Mouse (Mus musculus): ENCODE measurements at regions not wholly inside any gene's neighbourhood (a gene's known extent, or its start where the extent isn't known, plus 50 kb on each side); places are given as distances from the start of the nearest gene placed in this dataset.

DNA sequence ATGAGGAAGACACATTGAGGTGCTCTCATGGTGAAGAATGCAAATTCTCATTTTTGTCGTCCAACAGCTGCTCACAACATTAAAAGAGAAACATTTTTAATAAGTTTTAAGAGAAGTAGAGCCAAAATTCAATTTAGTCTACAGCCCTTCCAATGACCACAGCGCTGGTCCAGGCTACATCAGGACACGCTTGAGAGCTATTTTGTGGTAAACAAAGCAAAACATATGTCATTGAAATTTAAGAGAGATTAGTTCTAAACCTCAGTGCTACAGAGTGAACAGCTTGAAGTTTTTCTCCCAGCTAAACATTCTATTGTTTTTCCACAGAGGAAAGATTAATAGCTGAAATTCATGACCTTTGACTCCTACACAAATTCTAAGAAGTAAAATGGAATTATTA lies 1820.8 kb upstream of the Acvr2a start:
- DNase-seq, result no peak

DNA sequence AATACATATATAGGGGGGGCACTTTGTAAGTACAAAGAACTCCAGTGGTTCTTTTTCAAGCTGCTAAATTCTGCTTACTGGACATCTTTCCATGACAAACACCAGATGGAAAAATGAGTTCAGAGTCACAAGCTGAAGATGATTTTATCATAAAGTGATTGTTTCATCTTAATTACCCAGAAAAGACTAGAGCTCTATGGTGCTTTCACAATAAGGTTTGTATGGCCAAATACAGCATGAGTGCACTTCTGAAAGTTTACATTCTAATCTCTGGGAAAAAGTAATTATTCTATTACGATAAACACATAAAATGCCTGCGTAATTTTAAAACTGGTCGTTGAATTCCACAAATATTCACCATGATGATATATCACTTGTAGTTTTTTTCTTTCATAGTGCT lies 1821.2 kb upstream of the Acvr2a start:
- DNase-seq, result no peak

DNA sequence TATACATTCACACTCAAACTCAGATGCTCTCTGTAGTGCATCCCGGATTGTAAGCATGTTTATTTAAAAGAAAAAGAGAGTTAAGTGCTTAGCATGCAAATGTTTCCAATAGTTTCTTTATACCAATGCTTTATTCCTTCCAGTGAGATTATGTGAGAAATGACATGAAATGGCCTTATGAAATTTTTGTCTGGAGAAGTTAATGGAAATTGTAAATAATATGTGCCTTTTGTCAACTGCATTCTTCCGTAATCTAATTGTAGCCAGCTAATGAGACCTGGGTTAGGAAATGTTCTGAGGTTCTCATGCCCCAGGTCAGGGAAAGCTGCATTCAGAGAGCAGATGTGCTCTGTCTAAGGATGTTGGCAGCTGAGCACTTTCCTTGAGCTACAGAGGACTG lies 1827.2 kb upstream of the Acvr2a start:
- DNase-seq, result peak; percentile 2

DNA sequence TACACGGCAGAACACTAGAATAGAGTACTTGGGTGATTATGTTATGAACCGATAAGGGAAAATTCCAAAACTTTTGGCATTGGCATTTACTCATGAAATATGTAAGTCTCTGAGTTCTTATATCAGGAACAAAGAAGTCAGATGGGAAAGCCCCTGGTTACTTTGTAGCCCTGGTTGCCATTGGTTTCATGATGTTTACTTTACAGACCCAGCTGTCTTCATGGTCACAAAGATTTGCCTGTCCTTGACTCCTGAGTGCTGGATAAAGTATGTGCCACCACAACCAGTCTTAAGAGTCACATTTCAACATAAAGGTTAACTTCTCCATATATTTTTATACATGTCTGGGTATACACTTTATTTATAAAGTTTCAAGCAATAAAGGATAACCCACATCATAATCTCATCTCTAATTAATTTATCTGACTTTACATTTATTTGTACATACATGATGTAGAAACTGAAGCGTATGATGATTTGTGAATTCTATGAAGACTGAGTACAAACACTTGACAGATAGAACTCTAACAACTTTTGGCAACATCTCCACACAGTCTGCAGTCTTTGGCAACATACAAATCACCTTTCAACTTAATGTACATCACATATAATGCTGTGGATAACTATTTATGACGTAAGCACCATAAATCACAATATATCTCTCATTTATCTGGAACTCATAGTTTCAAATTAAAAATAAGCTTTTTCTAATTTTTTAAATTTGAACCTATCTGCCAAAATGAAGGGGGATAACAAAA lies 1827.8 kb upstream of the Acvr2a start:
- no peak for DNase-seq

DNA sequence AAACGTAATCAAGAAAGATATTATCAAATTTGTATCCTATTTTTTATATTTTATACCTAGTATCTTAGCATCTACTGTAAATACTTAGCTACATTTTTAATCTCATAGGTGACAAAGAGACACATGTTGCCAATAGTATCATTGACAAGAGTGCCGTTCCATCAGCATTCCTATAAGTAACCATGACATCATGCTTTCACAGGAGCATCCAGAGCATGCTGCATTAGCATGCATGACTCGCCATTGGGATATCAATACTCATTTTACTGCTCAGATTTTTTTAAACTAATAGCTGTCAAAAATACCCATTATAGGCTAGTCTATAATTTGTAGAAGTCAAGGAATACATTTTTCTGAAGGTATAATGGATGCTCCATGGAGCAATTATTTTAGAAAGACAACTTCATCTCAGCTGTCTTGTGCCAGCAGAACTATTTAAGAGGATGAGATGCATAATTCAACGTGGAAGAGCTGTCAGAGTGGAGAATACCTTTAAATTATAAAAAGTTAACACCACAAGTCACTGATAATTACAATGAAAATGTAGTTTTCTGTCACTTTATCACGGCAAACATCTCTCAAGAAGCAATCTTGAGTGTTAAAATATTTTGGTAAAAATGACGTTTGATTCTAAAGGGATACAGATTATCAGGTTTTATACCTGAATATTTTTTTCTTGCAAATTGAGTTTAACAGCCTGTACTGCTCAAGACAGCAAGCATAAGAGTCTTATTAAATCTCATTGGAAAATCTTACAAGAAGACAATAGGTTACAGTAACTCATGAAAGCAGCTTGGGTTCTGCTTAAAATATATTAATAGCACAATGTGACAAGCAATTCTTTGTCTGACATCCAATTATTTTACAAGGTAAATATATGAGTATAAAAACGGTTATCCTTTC lies 1823.7 kb upstream of the Zeb2 start:
- no peak for DNase-seq

DNA sequence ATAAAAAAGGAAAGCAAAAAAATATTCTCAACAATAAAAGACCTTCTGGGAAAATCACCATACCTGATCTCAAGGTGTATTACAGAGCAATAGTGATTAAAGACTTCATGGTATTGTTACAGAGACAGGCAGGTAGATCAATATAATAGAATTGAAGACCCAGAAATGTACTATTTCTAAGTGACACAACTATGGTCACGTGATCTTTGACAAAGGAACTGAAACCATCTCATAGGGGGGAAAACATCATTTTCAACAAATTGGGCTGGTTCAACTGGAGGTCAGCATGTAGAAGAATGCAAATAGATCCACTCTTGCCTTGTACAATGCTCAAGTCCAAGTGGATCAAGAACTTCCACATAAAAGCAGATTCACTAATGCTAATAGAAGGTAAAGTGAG lies 1815.6 kb upstream of the Zeb2 start:
- no peak for DNase-seq

DNA sequence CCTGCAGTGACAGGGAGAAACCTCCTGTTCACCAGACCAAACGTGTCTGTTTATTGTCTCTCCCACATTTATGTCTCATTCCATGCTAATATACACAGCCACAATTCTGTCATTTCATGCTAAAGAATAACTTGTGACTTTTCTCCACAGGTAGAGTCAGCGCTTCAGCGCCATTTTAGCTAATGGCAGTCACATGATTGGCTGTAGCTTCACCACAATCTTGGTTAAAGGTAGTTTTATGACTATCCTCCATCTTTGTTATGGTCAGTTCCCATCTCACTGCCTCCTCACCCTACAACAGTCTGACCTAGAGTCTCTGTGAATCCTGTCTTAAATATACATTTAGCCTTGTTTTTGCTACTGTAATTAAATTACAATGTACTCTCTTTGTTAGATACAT lies 1807.0 kb upstream of the Zeb2 start:
- DNase-seq, result no peak

DNA sequence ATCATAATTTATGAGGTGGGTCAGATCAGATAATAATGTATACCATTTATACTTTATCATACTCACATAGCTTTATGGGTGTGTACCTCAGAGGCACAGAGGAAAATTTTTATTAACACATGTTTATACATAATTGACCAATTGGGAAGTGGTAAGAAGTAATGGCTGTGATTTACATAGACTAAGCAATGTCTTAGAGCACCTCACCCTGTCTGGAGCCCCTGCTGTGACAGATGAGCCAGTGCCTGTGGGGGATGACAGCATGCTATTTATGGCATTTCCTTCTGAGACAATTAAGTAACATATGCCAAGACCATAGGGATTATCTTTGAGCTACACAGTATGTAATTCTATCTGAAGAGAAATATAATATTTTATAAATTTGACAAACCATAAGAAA lies 1796.3 kb upstream of the Zeb2 start:
- DNase-seq, result no peak

DNA sequence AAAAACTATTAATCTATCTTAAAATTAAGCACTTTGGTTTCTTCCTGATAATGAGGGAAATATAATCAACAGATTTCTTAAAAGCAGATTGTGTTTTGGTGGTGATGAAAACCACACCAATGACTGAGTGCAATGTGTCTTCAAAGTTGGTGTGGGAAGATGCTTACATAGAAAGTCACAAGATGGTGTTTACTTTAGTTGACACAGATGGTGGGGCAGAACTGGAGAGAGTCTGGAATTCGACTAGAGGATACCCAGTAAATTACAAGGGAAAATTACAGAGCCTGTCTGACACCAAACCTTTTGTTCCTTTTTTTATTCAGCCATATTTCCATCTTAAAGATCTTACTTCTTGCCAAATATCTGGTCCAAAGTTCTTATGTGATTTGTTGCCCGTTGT lies 1766.0 kb upstream of the Zeb2 start:
- DNase-seq, result no peak

DNA sequence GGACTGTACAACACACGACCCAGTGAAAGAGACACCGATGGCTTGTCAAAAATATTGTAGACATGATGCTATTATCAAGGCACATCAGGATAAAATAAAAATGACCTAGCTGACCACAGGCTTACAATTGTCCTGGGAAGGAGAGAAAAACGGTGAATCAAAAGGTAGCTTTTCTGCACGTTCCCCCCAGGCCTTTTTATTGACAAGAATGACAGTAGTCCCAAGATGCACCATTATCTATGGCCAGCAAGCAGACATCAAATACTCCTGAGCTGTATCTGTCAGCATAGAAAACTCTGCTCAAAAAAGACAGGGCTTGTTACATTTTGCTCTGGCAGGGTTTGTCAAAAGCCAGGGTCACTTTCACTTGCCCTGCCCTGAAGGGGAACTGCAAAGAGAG lies 1753.6 kb upstream of the Zeb2 start:
- no peak for DNase-seq

All from lung, postnatal 14 days (tissue).